In the genomic region with DNA sequence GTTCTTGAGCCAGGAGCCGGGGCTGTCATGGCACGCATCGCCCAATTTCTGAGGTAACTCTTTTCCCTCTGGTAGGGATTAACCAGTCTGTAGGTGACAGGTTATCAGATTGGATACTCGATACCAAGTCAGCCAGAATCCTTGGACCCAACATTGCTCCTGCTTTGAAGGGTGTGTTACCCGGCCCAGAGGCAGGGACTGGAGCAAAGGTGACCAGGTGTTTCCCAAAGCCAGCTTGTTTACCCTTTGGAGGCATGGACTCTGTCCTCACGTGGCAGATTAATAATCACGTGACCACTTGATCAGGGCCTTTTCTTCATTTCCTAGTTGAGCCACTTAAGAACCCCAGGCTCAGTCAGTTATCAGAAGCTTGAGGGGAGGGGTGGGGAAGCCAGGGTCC, we compare ENCODE assay signal across 10 mouse cellular contexts. TPM values are rescaled to one million over a fixed set of nuclear protein-coding genes. Genes with fewer than 3 reads are reported as not detected.
A peak's percentile ranks its signal among the peaks of the same experiment; 100 is the strongest.
DNase-seq lines count a peak whose midpoint lies in the region; ATAC-seq and TF ChIP-seq lines count a peak whose summit lies in the region.
"Had no signal": no experiment of that assay in that cellular context is flagged by ENCODE, and none has a peak within 500 bp of the region (broad histone marks: within the 10 kb centered on the region; RNA-seq: fewer than 3 reads in every experiment).

No protein-coding gene starts in this region.

- H3K4me3 ChIP-seq in forebrain, postnatal 0 days (ENCODE audit: low read depth, low read length), result no peak overlapping the region
- no peak overlapping the region for H3K4me3 ChIP-seq in forebrain, embryonic 16.5 days (replicated peaks; ENCODE audit: low read length)
- no peak overlapping the region for H3K4me3 ChIP-seq in lung, embryonic 16.5 days (ENCODE audit: low read length)
- no peak overlapping the region for H3K4me3 ChIP-seq in lung, postnatal 0 days (ENCODE audit: low read depth, low read length)

- H3K27ac ChIP-seq in forebrain, postnatal 0 days (ENCODE audit: low read depth, low read length), result no peak overlapping the region
- H3K27ac ChIP-seq in forebrain, embryonic 16.5 days (ENCODE audit: low read length), result no peak overlapping the region
- no peak overlapping the region for H3K27ac ChIP-seq in lung, embryonic 16.5 days (ENCODE audit: low read length)
- H3K27ac ChIP-seq in lung, postnatal 0 days (ENCODE audit: low read length), result no peak overlapping the region
- H3K27ac ChIP-seq: limb, embryonic 15.5 days had no signal

- no peaks in the 10 kb centered on the region for H3K27me3 ChIP-seq in forebrain, postnatal 0 days (ENCODE audit: insufficient read depth, low read length)
- no peaks in the 10 kb centered on the region for H3K27me3 ChIP-seq in forebrain, embryonic 16.5 days (replicated peaks; ENCODE audit: control insufficient read depth, insufficient read depth, low read length)
- no peaks in the 10 kb centered on the region for H3K27me3 ChIP-seq in lung, embryonic 16.5 days (ENCODE audit: control insufficient read depth, insufficient read depth, low read depth, low read length)
- H3K27me3 ChIP-seq in lung, postnatal 0 days (replicated peaks; ENCODE audit: insufficient read depth, low read length), result no peaks in the 10 kb centered on the region
- H3K27me3 ChIP-seq: limb, embryonic 15.5 days had no signal

- no peak for TF ChIP-seq CTCF in forebrain, postnatal 0 days (IDR thresholded peaks at IDR 0.05; ENCODE audit: low read depth)
- TF ChIP-seq CTCF in lung, postnatal 0 days (IDR thresholded peaks at IDR 0.05), result no peak

- 0 out of 2 replicates have a peak overlapping the region, but pooled peaks have one; percentile 83 for H3K9ac ChIP-seq in forebrain, postnatal 0 days
- no peak overlapping the region for H3K9ac ChIP-seq in forebrain, embryonic 16.5 days (replicated peaks; ENCODE audit: low read depth, low read length)
- H3K9ac ChIP-seq in lung, embryonic 16.5 days (ENCODE audit: low read length), result peak overlapping the region; percentile 91
- no peak overlapping the region for H3K9ac ChIP-seq in lung, postnatal 0 days (replicated peaks; ENCODE audit: low read depth)

- TF ChIP-seq EP300 in lung, postnatal 0 days (IDR thresholded peaks at IDR 0.05), result no peak

- H3K4me1 ChIP-seq in forebrain, postnatal 0 days (ENCODE audit: insufficient read depth), result peaks cover 15% of the 10 kb centered on the region
- peaks cover 27% of the 10 kb centered on the region for H3K4me1 ChIP-seq in forebrain, embryonic 16.5 days (replicated peaks; ENCODE audit: control insufficient read depth, insufficient read depth, low read length)
- H3K4me1 ChIP-seq in lung, embryonic 16.5 days (replicated peaks; ENCODE audit: control insufficient read depth, insufficient read depth, low read length), result peaks cover 18% of the 10 kb centered on the region
- H3K4me1 ChIP-seq in lung, postnatal 0 days (ENCODE audit: insufficient read depth, low read depth, low read length), result peaks cover 11% of the 10 kb centered on the region

- H3K36me3 ChIP-seq in forebrain, postnatal 0 days (ENCODE audit: insufficient read depth), result peaks cover 40% of the 10 kb centered on the region
- H3K36me3 ChIP-seq in forebrain, embryonic 16.5 days (ENCODE audit: control insufficient read depth, insufficient read depth), result peaks cover 15% of the 10 kb centered on the region
- H3K36me3 ChIP-seq in lung, embryonic 16.5 days (ENCODE audit: control insufficient read depth, insufficient read depth, low read length), result peaks cover 16% of the 10 kb centered on the region; the same call in 1 of the 2 replicates
- H3K36me3 ChIP-seq in lung, postnatal 0 days (ENCODE audit: insufficient read depth, low read length), result peaks cover 17% of the 10 kb centered on the region; the same call in 1 of the 2 replicates

- no peak for DNase-seq in forebrain, postnatal 0 days
- DNase-seq in lung, postnatal 14 days, result no peak
- DNase-seq in lung, postnatal 0 days (ENCODE audit: low spot score), result peak; percentile 25
- DNase-seq in yolk sac, embryonic 10.5 days (ENCODE audit: low spot score), result peak; percentile 70
- DNase-seq in spleen, postnatal 14 days (ENCODE audit: low spot score in 2 of 2), result no peak
- no peak for DNase-seq in urinary bladder, adult 18-20 months (ENCODE audit: low spot score in 2 of 2)

- H3K9me3 ChIP-seq in forebrain, postnatal 0 days (ENCODE audit: low read length), result no peaks in the 10 kb centered on the region
- H3K9me3 ChIP-seq in forebrain, embryonic 16.5 days (ENCODE audit: control insufficient read depth, low read length), result no peaks in the 10 kb centered on the region
- no peaks in the 10 kb centered on the region for H3K9me3 ChIP-seq in lung, embryonic 16.5 days (ENCODE audit: control insufficient read depth, low read length)
- no peaks in the 10 kb centered on the region for H3K9me3 ChIP-seq in lung, postnatal 0 days (ENCODE audit: low read length)
- H3K9me3 ChIP-seq: limb, embryonic 15.5 days had no signal

- 0 out of 2 replicates have a peak overlapping the region, but pooled peaks have one; percentile 78 for H3K4me2 ChIP-seq in forebrain, postnatal 0 days (ENCODE audit: low read depth)
- H3K4me2 ChIP-seq in forebrain, embryonic 16.5 days (ENCODE audit: low read length), result no peak overlapping the region
- H3K4me2 ChIP-seq in lung, embryonic 16.5 days (ENCODE audit: low read depth, low read length), result no peak overlapping the region
- peak overlapping the region; percentile 89; the same call in 1 of the 2 replicates for H3K4me2 ChIP-seq in lung, postnatal 0 days (replicated peaks; ENCODE audit: low read depth, low read length)

- 89% methylated on average over 7 of the region's 7 CpGs for WGBS in forebrain, postnatal 0 days
- 90% methylated on average over 7 of the region's 7 CpGs for WGBS in forebrain, embryonic 16.5 days
- 81% methylated on average over 7 of the region's 7 CpGs for WGBS in lung, embryonic 16.5 days
- WGBS in lung, postnatal 0 days, result 78% methylated on average over 7 of the region's 7 CpGs

- no peak for ATAC-seq in forebrain, postnatal 0 days
- no peak for ATAC-seq in forebrain, embryonic 16.5 days
- ATAC-seq in lung, embryonic 16.5 days (ENCODE audit: low read depth), result no peak
- ATAC-seq in lung, postnatal 0 days, result no peak

RNA-seq across cellular contexts. Expression of gene Myd88, which starts 1.5 kb away (rescaled TPM):
- 4.0 and 5.8 TPM in 2 replicates for total RNA-seq in forebrain, postnatal 0 days (2014; rRNA removed)
- polyA plus RNA-seq in forebrain, postnatal 0 days (2015; fragmentation: Nextera tagmentation; extraction: Ambion mirVana), result 5.2 and 5.3 TPM in 2 replicates
- 4.4 and 6.2 TPM in 2 replicates for polyA plus RNA-seq in forebrain, embryonic 16.5 days (2015; fragmentation: Nextera tagmentation; extraction: Ambion mirVana)
- 36.5 and 36.9 TPM in 2 replicates for polyA plus RNA-seq in lung, embryonic 16.5 days (2015; fragmentation: Nextera tagmentation; extraction: Ambion mirVana)
- 50.3 and 61.3 TPM in 2 replicates for polyA plus RNA-seq in lung, postnatal 0 days (2015; fragmentation: Nextera tagmentation; extraction: Ambion mirVana)

RNA-seq across cellular contexts. Expression of gene Acaa1a, which starts 3.3 kb away (rescaled TPM):
- 121 and 130 TPM in 2 replicates for total RNA-seq in forebrain, postnatal 0 days (2014; rRNA removed)
- 81.8 and 86.6 TPM in 2 replicates for polyA plus RNA-seq in forebrain, postnatal 0 days (2015; fragmentation: Nextera tagmentation; extraction: Ambion mirVana)
- polyA plus RNA-seq in forebrain, embryonic 16.5 days (2015; fragmentation: Nextera tagmentation; extraction: Ambion mirVana), result 107 and 119 TPM in 2 replicates
- 111 and 123 TPM in 2 replicates for polyA plus RNA-seq in lung, embryonic 16.5 days (2015; fragmentation: Nextera tagmentation; extraction: Ambion mirVana)
- 114 and 128 TPM in 2 replicates for polyA plus RNA-seq in lung, postnatal 0 days (2015; fragmentation: Nextera tagmentation; extraction: Ambion mirVana)

RNA-seq across cellular contexts. Expression of gene Xylb, which starts 14.5 kb away (rescaled TPM):
- total RNA-seq in forebrain, postnatal 0 days (2014; rRNA removed), result 5.0 and 9.0 TPM in 2 replicates
- polyA plus RNA-seq in forebrain, postnatal 0 days (2015; fragmentation: Nextera tagmentation; extraction: Ambion mirVana), result 2.6 and 3.7 TPM in 2 replicates
- polyA plus RNA-seq in forebrain, embryonic 16.5 days (2015; fragmentation: Nextera tagmentation; extraction: Ambion mirVana), result 3.0 and 3.8 TPM in 2 replicates
- 5.1 and 5.2 TPM in 2 replicates for polyA plus RNA-seq in lung, embryonic 16.5 days (2015; fragmentation: Nextera tagmentation; extraction: Ambion mirVana)
- polyA plus RNA-seq in lung, postnatal 0 days (2015; fragmentation: Nextera tagmentation; extraction: Ambion mirVana), result 2.0 and 2.2 TPM in 2 replicates

RNA-seq across cellular contexts. Expression of gene Oxsr1, which starts 20.5 kb away (rescaled TPM):
- total RNA-seq in forebrain, postnatal 0 days (2014; rRNA removed), result 48.8 and 57.5 TPM in 2 replicates
- polyA plus RNA-seq in forebrain, postnatal 0 days (2015; fragmentation: Nextera tagmentation; extraction: Ambion mirVana), result 7.2 and 8.8 TPM in 2 replicates
- 13.4 and 14.6 TPM in 2 replicates for polyA plus RNA-seq in forebrain, embryonic 16.5 days (2015; fragmentation: Nextera tagmentation; extraction: Ambion mirVana)
- 9.3 and 9.8 TPM in 2 replicates for polyA plus RNA-seq in lung, embryonic 16.5 days (2015; fragmentation: Nextera tagmentation; extraction: Ambion mirVana)
- polyA plus RNA-seq in lung, postnatal 0 days (2015; fragmentation: Nextera tagmentation; extraction: Ambion mirVana), result 6.6 and 8.0 TPM in 2 replicates

RNA-seq across cellular contexts. Expression of gene Slc22a14, which starts 22.6 kb away (rescaled TPM):
- 0.08 TPM in 1 of 2 replicates, not detected in the other for total RNA-seq in forebrain, postnatal 0 days (2014; rRNA removed)
- not detected in 2 replicates for polyA plus RNA-seq in forebrain, postnatal 0 days (2015; fragmentation: Nextera tagmentation; extraction: Ambion mirVana)
- polyA plus RNA-seq in forebrain, embryonic 16.5 days (2015; fragmentation: Nextera tagmentation; extraction: Ambion mirVana), result not detected in 2 replicates
- polyA plus RNA-seq in lung, embryonic 16.5 days (2015; fragmentation: Nextera tagmentation; extraction: Ambion mirVana), result 0.06 and 0.13 TPM in 2 replicates
- 0.17 TPM in 1 of 2 replicates, not detected in the other for polyA plus RNA-seq in lung, postnatal 0 days (2015; fragmentation: Nextera tagmentation; extraction: Ambion mirVana)
- polyA plus RNA-seq: C2C12; limb, embryonic 15.5 days had no signal

Comparison
In these comparisons a context has a peak if more than half of its experiments do, and no peak if none do; other contexts are left out.
1. DNase-seq: peak in lung, postnatal 0 days (single experiment) and yolk sac, embryonic 10.5 days (single experiment); none in forebrain, postnatal 0 days (single experiment), lung, postnatal 14 days (single experiment), spleen, postnatal 14 days (0 of 2) and urinary bladder, adult 18-20 months (0 of 2).
2. H3K4me2 ChIP-seq: peak in forebrain, postnatal 0 days (single experiment) and lung, postnatal 0 days (single experiment); none in forebrain, embryonic 16.5 days (single experiment) and lung, embryonic 16.5 days (single experiment).
3. H3K9ac ChIP-seq: peak in forebrain, postnatal 0 days (single experiment) and lung, embryonic 16.5 days (single experiment); none in forebrain, embryonic 16.5 days (single experiment) and lung, postnatal 0 days (single experiment).